Mouse (Mus musculus): ENCODE results near the gene Jun.

- TF ChIP-seq ZC3H11A (IDR thresholded peaks at IDR 0.05; ENCODE audit: borderline replicate concordance, low read depth, low read length) (no peak), CHD2 (IDR thresholded peaks at IDR 0.05; ENCODE audit: low read depth, low read length) (no peak), ZNF384 (IDR thresholded peaks at IDR 0.05; ENCODE audit: low read depth, low read length) (no peak)
Observed at GRCm38 (mm10) chr4:95082481-95083088, 30.6 kb upstream of the Jun start.

Data from ES-E14 (cell line).